ENCODE assay signal across 7 mouse cellular contexts in genomic region chr13:17944078-17944917, GRCm38 (mm10). TPM values are rescaled to one million over a fixed set of nuclear protein-coding genes. Genes with fewer than 3 reads are reported as not detected.
DNase-seq lines count a peak whose midpoint lies in the region; ATAC-seq lines count a peak whose summit lies in the region.

Gene Rala (minus strand): TSS chr13:17944239.

- H3K27ac ChIP-seq in embryonic facial prominence, embryonic 12.5 days, result peak within 1 kb of the TSS; percentile 91
- peak within 1 kb of the TSS; percentile 89 for H3K27ac ChIP-seq in limb, embryonic 13.5 days
- peak within 1 kb of the TSS; percentile 97 for H3K27ac ChIP-seq in midbrain, embryonic 16.5 days (ENCODE audit: low read length)

- H3K4me2 ChIP-seq in embryonic facial prominence, embryonic 12.5 days (replicated peaks), result peak within 1 kb of the TSS; percentile 75
- peak within 1 kb of the TSS; percentile 84 for H3K4me2 ChIP-seq in limb, embryonic 13.5 days (replicated peaks)
- H3K4me2 ChIP-seq in midbrain, embryonic 16.5 days (ENCODE audit: low read length), result peak within 1 kb of the TSS; percentile 70

- peaks cover 11% of the 10 kb centered on the region for H3K4me1 ChIP-seq in embryonic facial prominence, embryonic 12.5 days
- H3K4me1 ChIP-seq in limb, embryonic 13.5 days, result peaks cover 11% of the 10 kb centered on the region
- H3K4me1 ChIP-seq in midbrain, embryonic 16.5 days (ENCODE audit: control insufficient read depth, insufficient read depth, low read length), result peaks cover 23% of the 10 kb centered on the region

- 8% methylated on average over 60 of the region's 69 CpGs for WGBS in embryonic facial prominence, embryonic 12.5 days
- WGBS in limb, embryonic 13.5 days, result 9% methylated on average over 56 of the region's 69 CpGs
- WGBS in midbrain, embryonic 16.5 days, result 12% methylated on average over 43 of the region's 69 CpGs

- ATAC-seq in embryonic facial prominence, embryonic 12.5 days (ENCODE audit: insufficient number of reproducible peaks, insufficient read depth, low FRiP score, low TSS enrichment), result peak; percentile 100
- peak; percentile 99 for ATAC-seq in limb, embryonic 13.5 days (ENCODE audit: low FRiP score, low read depth)
- peak; percentile 100 for ATAC-seq in midbrain, embryonic 16.5 days

- H3K27me3 ChIP-seq in embryonic facial prominence, embryonic 12.5 days, result 0 out of 2 replicates have a peak, but pooled peaks cover 4% of the 10 kb centered on the region
- H3K27me3 ChIP-seq in limb, embryonic 13.5 days, result no peaks in the 10 kb centered on the region
- H3K27me3 ChIP-seq in midbrain, embryonic 16.5 days (ENCODE audit: control insufficient read depth, insufficient read depth, low read depth, low read length), result no peaks in the 10 kb centered on the region

- peak within 1 kb of the TSS; percentile 88 for H3K4me3 ChIP-seq in embryonic facial prominence, embryonic 12.5 days
- H3K4me3 ChIP-seq in limb, embryonic 13.5 days, result peak within 1 kb of the TSS; percentile 92
- H3K4me3 ChIP-seq in midbrain, embryonic 16.5 days (ENCODE audit: low read depth, low read length), result peak within 1 kb of the TSS; percentile 91

- H3K9ac ChIP-seq in embryonic facial prominence, embryonic 12.5 days, result peak within 1 kb of the TSS; percentile 92
- H3K9ac ChIP-seq in limb, embryonic 13.5 days, result peak within 1 kb of the TSS; percentile 94
- H3K9ac ChIP-seq in midbrain, embryonic 16.5 days (ENCODE audit: low read depth, low read length), result peak within 1 kb of the TSS; percentile 91

- DNase-seq in adrenal gland, postnatal 25 days, result peak; percentile 96
- peak; percentile 96 for DNase-seq in heart, adult 18-20 months
- peak; percentile 92 to 93 for DNase-seq in kidney, adult 8-10 months
- DNase-seq in spleen, postnatal 10 days (ENCODE audit: low spot score in 2 of 2), result peak; percentile 77 to 91

- H3K36me3 ChIP-seq in embryonic facial prominence, embryonic 12.5 days, result no peaks in the 10 kb centered on the region
- H3K36me3 ChIP-seq in limb, embryonic 13.5 days, result 0 out of 2 replicates have a peak, but pooled peaks cover 3% of the 10 kb centered on the region
- H3K36me3 ChIP-seq in midbrain, embryonic 16.5 days (ENCODE audit: control insufficient read depth, insufficient read depth, low read length), result no peaks in the 10 kb centered on the region

- 0 out of 2 replicates have a peak, but pooled peaks cover 3% of the 10 kb centered on the region for H3K9me3 ChIP-seq in embryonic facial prominence, embryonic 12.5 days
- H3K9me3 ChIP-seq in limb, embryonic 13.5 days, result no peaks in the 10 kb centered on the region
- H3K9me3 ChIP-seq in midbrain, embryonic 16.5 days (replicated peaks; ENCODE audit: control insufficient read depth, low read length, poor library complexity, severe bottlenecking), result no peaks in the 10 kb centered on the region

RNA-seq across cellular contexts. Expression of gene Rala, which starts in this region (rescaled TPM):
- total RNA-seq in adrenal gland, postnatal 25 days (2021), result 62.3 and 76.0 TPM in 2 replicates
- polyA plus RNA-seq in embryonic facial prominence, embryonic 12.5 days (2016; fragmentation: Nextera tagmentation; extraction: Ambion mirVana), result 114 and 123 TPM in 2 replicates
- total RNA-seq in heart, adult 18-20 months (2021), result 10 to 100 TPM; 37.2 to 37.6 TPM
- 107 and 114 TPM in 2 replicates for polyA plus RNA-seq in limb, embryonic 13.5 days (2015; fragmentation: Nextera tagmentation; extraction: Ambion mirVana)
- 212 and 217 TPM in 2 replicates for polyA plus RNA-seq in midbrain, embryonic 16.5 days (2015; fragmentation: Nextera tagmentation; extraction: Ambion mirVana)

Comparison
In these comparisons a context has a peak if more than half of its experiments do, and no peak if none do; other contexts are left out.
1. Peak in every context shown above with its lines: DNase-seq, ATAC-seq, H3K4me3 ChIP-seq and H3K27ac ChIP-seq.